Mouse (Mus musculus): ENCODE data around the gene Ccr8.

- TF ChIP-seq CTCF (IDR thresholded peaks at IDR 0.05; ENCODE audit: low read depth) (no peak), EP300 (optimal IDR thresholded peaks at IDR 0.05) (no peak)
Observed at GRCm38 (mm10) chr9:120114789-120115151, 22.9 kb downstream of the Ccr8 start.
